Mouse (Mus musculus): Measurements from ENCODE around the gene Glt8d1. TPM values are rescaled to one million over a fixed set of nuclear protein-coding genes. Genes with fewer than 3 reads are reported as not detected.
A peak's percentile ranks its signal among the peaks of the same experiment; 100 is the strongest.

Glt8d1 gene
- 33.7 and 41.6 TPM in 2 replicates for polyA plus RNA-seq (2014; fragmentation: Nextera tagmentation; extraction: Ambion mirVana)

DNA sequence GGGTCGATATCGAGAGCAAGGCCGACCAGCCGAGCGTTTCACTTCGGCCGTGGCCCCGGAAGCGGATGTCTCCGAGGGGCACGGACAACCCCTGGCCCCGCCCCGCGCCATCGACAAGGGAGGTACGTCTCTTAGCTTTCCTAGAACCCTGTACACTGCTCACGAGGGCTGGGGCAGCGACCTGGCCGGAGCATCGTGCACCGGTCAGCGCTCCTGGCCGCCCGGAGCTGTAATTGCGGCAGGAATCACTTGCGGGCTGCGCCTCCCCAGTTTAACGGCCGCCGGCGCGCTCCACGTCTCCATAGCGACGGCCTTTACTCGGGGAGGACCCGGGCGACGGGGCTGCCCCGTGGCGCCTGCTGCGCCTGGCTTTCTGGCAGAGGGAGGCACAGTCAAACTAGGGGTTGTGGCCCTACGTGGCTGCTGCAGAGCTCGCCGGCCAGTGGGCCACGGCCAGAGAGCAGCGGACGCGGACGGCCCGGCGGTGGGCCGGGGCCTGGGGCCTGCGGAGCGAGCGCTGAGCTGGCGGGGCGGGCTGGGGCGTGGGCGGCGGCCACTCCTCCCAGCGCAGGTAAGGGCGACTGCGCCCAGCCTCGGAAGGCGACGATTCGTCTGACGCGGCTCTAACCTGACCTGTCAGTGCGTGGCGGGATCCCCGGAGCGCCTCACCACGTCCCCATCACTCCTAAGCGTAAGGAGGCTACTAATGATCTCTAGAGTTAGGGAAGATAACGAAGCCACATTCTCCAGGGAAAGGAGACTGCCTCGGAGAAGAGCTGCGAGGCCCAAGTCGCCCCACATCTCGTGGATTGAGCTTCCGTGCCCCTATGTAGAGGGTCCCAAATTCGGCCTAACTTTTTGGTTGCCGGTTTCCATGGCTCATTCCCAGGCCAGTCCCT is at the start of gene Glt8d1, which contains the start of gene Spcs1:
Gene Glt8d1 (plus strand): TSS at position 94 of the 899 bp plus-strand sequence.
Gene Spcs1 (minus strand): TSS at position 366 of the 899 bp plus-strand sequence.
- Histone ChIP-seq H3K27me3 (replicated peaks; ENCODE audit: control insufficient read depth, insufficient read depth, low read length) (no peaks in the 10 kb centered on the region), H3K4me1 (replicated peaks; ENCODE audit: control insufficient read depth, insufficient read depth, low read length) (peaks cover 6% of the 10 kb centered on the region), H3K9me3 (ENCODE audit: control insufficient read depth, low read length) (no peaks in the 10 kb centered on the region), H3K4me3 (ENCODE audit: low read depth, low read length) (peak within 1 kb of the TSS; percentile 92), H3K4me2 (peak within 1 kb of the TSS; percentile 89), H3K9ac (ENCODE audit: low read depth, low read length) (peak within 1 kb of the TSS; percentile 92), H3K27ac (ENCODE audit: low read depth, low read length) (peak within 1 kb of the TSS; percentile 95), H3K36me3 (ENCODE audit: control insufficient read depth, insufficient read depth, low read length) (peaks cover 4% of the 10 kb centered on the region; the same call in 1 of the 2 replicates)
- under 1% methylated on average over 84 of the region's 84 CpGs for WGBS
- DNase-seq (ENCODE audit: low spot score): peak; percentile 92
- ATAC-seq (replicated peaks; ENCODE audit: low FRiP score): peak; percentile 88

DNA sequence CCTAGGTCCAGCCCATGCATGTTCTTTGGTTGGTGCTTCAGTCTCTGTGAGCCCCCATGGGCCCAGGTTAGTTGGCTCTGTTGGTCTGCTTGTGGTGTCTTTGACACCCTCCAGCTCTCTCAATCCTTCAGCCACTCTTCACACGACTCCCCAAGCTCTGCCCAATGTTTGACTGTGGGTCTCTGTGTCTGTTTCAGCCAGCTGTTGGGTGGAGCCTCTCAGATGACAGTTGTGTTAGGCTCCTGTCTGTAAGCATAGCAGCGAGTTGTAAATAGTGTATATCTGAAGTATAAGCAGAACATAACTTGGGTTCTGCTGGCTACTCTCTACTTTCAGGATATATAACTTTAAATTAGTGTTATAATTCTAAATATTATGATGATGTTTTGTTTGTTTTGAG is 42.7 kb upstream of the Glt8d1 start:
- no peak overlapping the region for H3K4me2 ChIP-seq
- H3K36me3 ChIP-seq (ENCODE audit: control insufficient read depth, insufficient read depth, low read length): peaks cover 6% of the 10 kb centered on the region; the same call in 1 of the 2 replicates
- H3K9ac ChIP-seq (ENCODE audit: low read depth, low read length): no peak overlapping the region
- no peak for DNase-seq (ENCODE audit: low spot score)
- H3K4me3 ChIP-seq (ENCODE audit: low read depth, low read length): no peak overlapping the region
- H3K27me3 ChIP-seq (replicated peaks; ENCODE audit: control insufficient read depth, insufficient read depth, low read length): no peaks in the 10 kb centered on the region
- no peak overlapping the region for H3K27ac ChIP-seq (ENCODE audit: low read depth, low read length)
- H3K4me1 ChIP-seq (replicated peaks; ENCODE audit: control insufficient read depth, insufficient read depth, low read length): no peaks in the 10 kb centered on the region
- WGBS: 61% methylated on average over 2 of the region's 2 CpGs
- no peak for ATAC-seq (replicated peaks; ENCODE audit: low FRiP score)
- no peaks in the 10 kb centered on the region for H3K9me3 ChIP-seq (ENCODE audit: control insufficient read depth, low read length)

DNA sequence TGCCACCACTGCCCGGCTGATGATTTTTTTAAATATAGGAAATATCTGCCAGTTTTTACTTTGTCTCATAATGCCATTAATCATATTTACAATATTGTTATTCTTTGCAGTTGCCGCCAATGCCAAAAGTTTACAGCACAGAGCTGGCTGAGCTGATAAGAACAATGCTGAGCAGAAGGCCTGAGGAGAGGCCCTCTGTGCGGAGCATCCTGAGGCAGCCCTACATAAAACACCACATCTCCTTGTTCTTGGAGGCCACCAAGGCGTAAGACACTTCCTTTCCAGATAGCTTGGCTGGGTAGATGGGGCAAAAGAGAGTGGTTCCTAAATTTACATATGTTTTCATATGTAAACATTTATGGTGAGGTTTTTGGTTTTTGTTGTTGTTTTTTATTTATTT is 42.2 kb upstream of the Glt8d1 start:
- no peaks in the 10 kb centered on the region for H3K9me3 ChIP-seq (ENCODE audit: control insufficient read depth, low read length)
- 81% methylated on average over 4 of the region's 4 CpGs for WGBS
- H3K4me1 ChIP-seq (replicated peaks; ENCODE audit: control insufficient read depth, insufficient read depth, low read length): no peaks in the 10 kb centered on the region
- no peak overlapping the region for H3K9ac ChIP-seq (ENCODE audit: low read depth, low read length)
- no peak for DNase-seq (ENCODE audit: low spot score)
- H3K27ac ChIP-seq (ENCODE audit: low read depth, low read length): no peak overlapping the region
- H3K27me3 ChIP-seq (replicated peaks; ENCODE audit: control insufficient read depth, insufficient read depth, low read length): no peaks in the 10 kb centered on the region
- H3K36me3 ChIP-seq (ENCODE audit: control insufficient read depth, insufficient read depth, low read length): peaks cover 6% of the 10 kb centered on the region; the same call in 1 of the 2 replicates
- no peak for ATAC-seq (replicated peaks; ENCODE audit: low FRiP score)
- no peak overlapping the region for H3K4me3 ChIP-seq (ENCODE audit: low read depth, low read length)
- H3K4me2 ChIP-seq: no peak overlapping the region

DNA sequence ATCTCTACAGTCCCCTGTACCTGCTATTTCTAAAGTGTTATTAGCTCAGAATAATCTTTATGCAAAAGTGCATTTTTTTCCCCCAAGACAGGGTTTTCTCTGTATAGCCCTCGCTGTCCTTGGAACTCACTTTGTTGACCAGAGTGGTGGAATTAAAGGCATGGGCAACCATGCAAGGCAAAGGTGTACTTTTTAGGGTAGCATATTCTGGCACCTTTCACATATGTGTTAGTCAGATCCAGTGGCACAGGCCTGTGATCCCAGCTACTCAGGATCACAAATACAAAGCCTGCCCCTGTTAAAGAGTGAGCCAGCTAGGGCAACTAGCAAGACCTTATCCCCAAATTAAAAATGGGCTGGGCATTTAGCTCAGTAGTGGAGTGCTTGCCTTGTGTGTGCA is 40.8 kb upstream of the Glt8d1 start:
- no peak overlapping the region for H3K9ac ChIP-seq (ENCODE audit: low read depth, low read length)
- H3K9me3 ChIP-seq (ENCODE audit: control insufficient read depth, low read length): no peaks in the 10 kb centered on the region
- no peak overlapping the region for H3K27ac ChIP-seq (ENCODE audit: low read depth, low read length)
- H3K36me3 ChIP-seq (ENCODE audit: control insufficient read depth, insufficient read depth, low read length): peaks cover 6% of the 10 kb centered on the region; the same call in 1 of the 2 replicates
- no peak overlapping the region for H3K4me2 ChIP-seq
- no peaks in the 10 kb centered on the region for H3K27me3 ChIP-seq (replicated peaks; ENCODE audit: control insufficient read depth, insufficient read depth, low read length)
- H3K4me1 ChIP-seq (replicated peaks; ENCODE audit: control insufficient read depth, insufficient read depth, low read length): no peaks in the 10 kb centered on the region
- DNase-seq (ENCODE audit: low spot score): no peak
- no peak for ATAC-seq (replicated peaks; ENCODE audit: low FRiP score)
- H3K4me3 ChIP-seq (ENCODE audit: low read depth, low read length): no peak overlapping the region
- WGBS: 100% methylated on average over 1 of the region's 1 CpGs

DNA sequence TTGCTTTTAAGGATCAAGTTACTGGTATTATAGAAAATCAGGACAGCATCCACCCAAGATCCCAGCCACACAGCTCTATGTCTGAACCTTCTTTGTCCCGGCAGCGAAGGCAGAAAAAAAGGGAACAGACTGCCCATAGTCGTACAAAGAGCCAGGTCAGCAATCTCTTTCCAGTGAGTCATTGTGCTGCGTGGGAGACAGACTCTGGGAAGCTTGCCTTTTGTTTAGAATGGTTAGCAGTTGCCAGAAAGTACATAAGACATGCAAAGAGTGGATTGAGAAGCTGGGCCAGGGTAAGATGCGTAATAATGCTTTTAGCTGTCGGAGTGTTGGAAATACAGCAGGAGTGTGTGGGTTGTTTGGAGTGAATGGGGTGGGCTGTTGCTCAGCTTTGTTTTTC is 27.0 kb upstream of the Glt8d1 start:
- Histone ChIP-seq H3K9me3 (ENCODE audit: control insufficient read depth, low read length) (no peaks in the 10 kb centered on the region), H3K27me3 (replicated peaks; ENCODE audit: control insufficient read depth, insufficient read depth, low read length) (no peaks in the 10 kb centered on the region), H3K9ac (ENCODE audit: low read depth, low read length) (no peak overlapping the region), H3K27ac (ENCODE audit: low read depth, low read length) (no peak overlapping the region), H3K4me1 (replicated peaks; ENCODE audit: control insufficient read depth, insufficient read depth, low read length) (no peaks in the 10 kb centered on the region), H3K4me3 (ENCODE audit: low read depth, low read length) (no peak overlapping the region), H3K4me2 (no peak overlapping the region), H3K36me3 (ENCODE audit: control insufficient read depth, insufficient read depth, low read length) (no peaks in the 10 kb centered on the region; the same call in 1 of the 2 replicates)
- ATAC-seq (replicated peaks; ENCODE audit: low FRiP score) (no peak), DNase-seq (ENCODE audit: low spot score) (no peak)
- WGBS: 77% methylated on average over 6 of the region's 6 CpGs

DNA sequence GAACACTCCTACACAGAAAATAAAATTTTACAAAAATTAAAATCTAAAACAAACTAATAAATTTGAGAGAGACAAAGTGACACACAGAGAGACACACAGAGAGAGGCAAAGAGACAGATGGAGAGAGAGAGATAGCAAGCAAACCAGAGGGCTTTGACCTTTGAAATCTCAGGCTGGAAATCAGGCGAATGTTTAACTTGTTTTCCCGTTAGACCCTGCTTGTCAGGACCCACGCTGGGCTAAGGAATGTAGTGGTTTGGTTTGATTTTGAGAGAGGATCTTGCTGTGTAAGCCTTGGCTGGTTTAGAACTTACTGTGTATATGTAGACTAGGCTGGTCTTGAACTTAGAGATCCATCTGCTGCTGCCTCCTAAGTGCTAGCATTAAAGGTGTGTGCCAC is 25.0 kb upstream of the Glt8d1 start:
- Histone ChIP-seq H3K36me3 (ENCODE audit: control insufficient read depth, insufficient read depth, low read length) (no peaks in the 10 kb centered on the region; the same call in 1 of the 2 replicates), H3K27ac (ENCODE audit: low read depth, low read length) (no peak overlapping the region; the same call in 1 of the 2 replicates), H3K9me3 (ENCODE audit: control insufficient read depth, low read length) (no peaks in the 10 kb centered on the region), H3K9ac (ENCODE audit: low read depth, low read length) (no peak overlapping the region), H3K4me2 (no peak overlapping the region), H3K4me3 (ENCODE audit: low read depth, low read length) (no peak overlapping the region), H3K4me1 (replicated peaks; ENCODE audit: control insufficient read depth, insufficient read depth, low read length) (no peaks in the 10 kb centered on the region), H3K27me3 (replicated peaks; ENCODE audit: control insufficient read depth, insufficient read depth, low read length) (no peaks in the 10 kb centered on the region)
- DNase-seq (ENCODE audit: low spot score): no peak
- WGBS: 67% methylated on average over 3 of the region's 3 CpGs
- ATAC-seq (replicated peaks; ENCODE audit: low FRiP score): no peak

DNA sequence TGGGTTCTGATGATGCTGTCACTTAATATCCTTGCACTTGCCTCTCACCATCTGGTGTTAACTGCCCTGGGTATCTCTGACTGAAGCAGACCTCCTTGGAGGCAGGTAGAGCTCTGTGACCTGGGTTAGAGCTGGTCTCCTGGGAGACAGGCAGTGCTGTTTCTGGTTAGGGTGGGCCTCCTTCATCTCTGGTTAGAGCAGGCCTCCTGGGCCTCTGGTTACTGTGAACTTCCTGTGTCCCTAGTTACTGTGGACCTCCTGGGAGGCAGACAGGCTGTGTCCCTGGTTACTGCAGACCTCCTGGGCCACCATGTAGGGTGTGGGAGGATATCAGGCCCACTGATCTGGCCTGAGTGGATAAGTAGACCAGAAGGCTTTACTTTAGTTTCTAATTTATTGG is 4.8 kb upstream of the Glt8d1 start:
- no peak overlapping the region for H3K27ac ChIP-seq (ENCODE audit: low read depth, low read length)

DNA sequence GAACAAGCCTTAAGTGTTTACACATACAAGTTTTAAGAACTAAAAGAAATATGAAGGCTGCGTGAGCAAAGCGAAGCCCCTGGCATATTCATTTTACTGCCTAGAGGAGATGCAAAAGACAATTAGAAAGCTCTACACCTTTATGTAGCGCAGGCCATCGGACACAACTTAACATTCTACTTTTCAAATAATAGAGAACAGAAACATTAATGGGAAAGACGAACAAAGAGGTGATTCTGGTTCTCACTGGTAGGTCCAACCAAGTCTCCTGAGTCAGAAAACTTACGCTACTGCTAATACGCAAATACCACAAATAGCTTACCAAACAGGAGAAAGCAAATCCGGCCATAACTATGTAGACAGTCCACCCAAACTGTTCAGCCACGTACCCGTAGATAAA is 844 bp upstream of the Glt8d1 start:
- peak overlapping the region; percentile 92 for H3K4me3 ChIP-seq (ENCODE audit: low read depth, low read length)
- H3K36me3 ChIP-seq (ENCODE audit: control insufficient read depth, insufficient read depth, low read length): peaks cover 4% of the 10 kb centered on the region; the same call in 1 of the 2 replicates
- WGBS: 54% methylated on average over 10 of the region's 10 CpGs
- no peaks in the 10 kb centered on the region for H3K27me3 ChIP-seq (replicated peaks; ENCODE audit: control insufficient read depth, insufficient read depth, low read length)
- 0 out of 2 replicates have a peak overlapping the region, but pooled peaks have one; percentile 95 for H3K27ac ChIP-seq (ENCODE audit: low read depth, low read length)
- H3K9ac ChIP-seq (ENCODE audit: low read depth, low read length): peak overlapping the region; percentile 92
- ATAC-seq (replicated peaks; ENCODE audit: low FRiP score): no peak
- DNase-seq (ENCODE audit: low spot score): no peak
- H3K4me1 ChIP-seq (replicated peaks; ENCODE audit: control insufficient read depth, insufficient read depth, low read length): peaks cover 6% of the 10 kb centered on the region
- peak overlapping the region; percentile 89 for H3K4me2 ChIP-seq
- H3K9me3 ChIP-seq (ENCODE audit: control insufficient read depth, low read length): no peaks in the 10 kb centered on the region

More for the DNA sequence above, 4.8 kb upstream of the Glt8d1 start:
- H3K9ac ChIP-seq (ENCODE audit: low read depth, low read length): no peak overlapping the region
- H3K9me3 ChIP-seq (ENCODE audit: control insufficient read depth, low read length): no peaks in the 10 kb centered on the region
- H3K4me2 ChIP-seq: no peak overlapping the region
- H3K27me3 ChIP-seq (replicated peaks; ENCODE audit: control insufficient read depth, insufficient read depth, low read length): no peaks in the 10 kb centered on the region
- H3K4me1 ChIP-seq (replicated peaks; ENCODE audit: control insufficient read depth, insufficient read depth, low read length): no peaks in the 10 kb centered on the region
- no peak overlapping the region for H3K4me3 ChIP-seq (ENCODE audit: low read depth, low read length)
- H3K36me3 ChIP-seq (ENCODE audit: control insufficient read depth, insufficient read depth, low read length): peaks cover 2% of the 10 kb centered on the region; the same call in 1 of the 2 replicates
- DNase-seq (ENCODE audit: low spot score) (no peak), ATAC-seq (replicated peaks; ENCODE audit: low FRiP score) (no peak)

Data from liver, embryonic 11.5 days (tissue).